Mouse (Mus musculus) liver, embryonic 12.5 days (tissue): ENCODE results near the gene Gm15319. TPM values are rescaled to one million over a fixed set of nuclear protein-coding genes. Genes with fewer than 3 reads are reported as not detected.
"Not testable (repeated sequence)": the region's sequence is repeated elsewhere in the genome, so short reads cannot be mapped to it uniquely, and the experiment has no call there.

Experiments
- ATAC-seq: fragments of 200-750 bp; cut with Nextera tagmentation; 2 replicates; pipeline ENCODE4 v1.8.0; 2017; ENCODE audit warnings: moderate number of reproducible peaks, mild to moderate bottlenecking, moderate library complexity
- H3K27ac ChIP-seq: fragments of 300-500 bp; sonication (generic); 2 replicates; pipeline ENCODE4 v1.5.1; 2016; ENCODE audit warnings: mild to moderate bottlenecking
- H3K27me3 ChIP-seq: fragments of 300-500 bp; sonication (generic); replicated peaks from 2 replicates; pipeline ENCODE4 v1.6.1; 2016; ENCODE audit warnings: mild to moderate bottlenecking, moderate library complexity
- H3K36me3 ChIP-seq: fragments of 300-500 bp; sonication (generic); 2 replicates; pipeline ENCODE4 v1.6.1; 2016; ENCODE audit warnings: mild to moderate bottlenecking, moderate library complexity
- H3K4me1 ChIP-seq: fragments of 300-500 bp; sonication (generic); 2 replicates; pipeline ENCODE4 v1.6.1; 2016
- H3K4me2 ChIP-seq: fragments of 300-500 bp; sonication (generic); 2 replicates; pipeline ENCODE4 v1.6.1; 2016; ENCODE audit warnings: mild to moderate bottlenecking, moderate library complexity
- H3K4me3 ChIP-seq: fragments of 300-500 bp; sonication (generic); 2 replicates; pipeline ENCODE4 v1.5.1; 2016; ENCODE audit warnings: mild to moderate bottlenecking, moderate library complexity
- H3K9ac ChIP-seq: fragments of 300-500 bp; sonication (generic); 2 replicates; pipeline ENCODE4 v1.6.1; 2016; ENCODE audit warnings: mild to moderate bottlenecking, moderate library complexity
- H3K9me3 ChIP-seq: fragments of 300-500 bp; sonication (generic); replicated peaks from 2 replicates; pipeline ENCODE4 v1.6.1; 2016; ENCODE audit warnings: mild to moderate bottlenecking, moderate library complexity
- WGBS: fragments of 180-500 bp; shearing (Covaris S2); methylation state at CpG from one replicate; pipeline ENCODE4 v1.1.7; 2016; ENCODE audit not compliant: insufficient replicate concordance; 5-methylcytosine and 5-hydroxymethylcytosine counted together
- polyA plus RNA-seq: library from polyadenylated mRNA; unstranded; fragments of >200 nt; fragmentation: Nextera tagmentation; extraction: Ambion mirVana; gene quantifications from 2 replicates; pipeline ENCODE4 v1.2.1, GENCODE M21; 2016

Gene Gm15319
- polyA plus RNA-seq, 1 experiment from 2014 or later = not detected

GRCm38 (mm10) chr8:20379650-20380436, 16.8 kb upstream of the Gm15319 start:
- no CpG with 5 or more reads among the region's 4 CpGs for WGBS
- H3K36me3 ChIP-seq, H3K4me1 ChIP-seq, H3K27ac ChIP-seq, H3K4me2 ChIP-seq, H3K27me3 ChIP-seq, H3K4me3 ChIP-seq, ATAC-seq, H3K9ac ChIP-seq, H3K9me3 ChIP-seq: not testable (repeated sequence)

- ATAC-seq = peak; percentile 70
- 63% methylated on average over 4 of the region's 8 CpGs for WGBS
- H3K9me3 ChIP-seq, H3K4me3 ChIP-seq, H3K4me2 ChIP-seq, H3K36me3 ChIP-seq, H3K27me3 ChIP-seq, H3K4me1 ChIP-seq, H3K27ac ChIP-seq, H3K9ac ChIP-seq: not testable (repeated sequence)
These were observed 16.0 kb upstream of the Gm15319 start for GRCm38 (mm10) chr8:20378786-20379649.

- H3K27me3 ChIP-seq, H3K4me3 ChIP-seq, ATAC-seq, H3K4me2 ChIP-seq, H3K36me3 ChIP-seq, H3K9me3 ChIP-seq, H3K27ac ChIP-seq, H3K4me1 ChIP-seq, H3K9ac ChIP-seq: not testable (repeated sequence)
- 62% methylated on average over 5 of the region's 8 CpGs for WGBS
These were observed 15.3 kb upstream of the Gm15319 start for GRCm38 (mm10) chr8:20378353-20378752.

GRCm38 (mm10) chr8:20375698-20376097, 12.7 kb upstream of the Gm15319 start:
- H3K4me1 ChIP-seq, H3K9ac ChIP-seq, H3K27ac ChIP-seq, H3K9me3 ChIP-seq, H3K36me3 ChIP-seq, H3K4me2 ChIP-seq, ATAC-seq, H3K27me3 ChIP-seq, H3K4me3 ChIP-seq: not testable (repeated sequence)
- WGBS = no CpG with 5 or more reads among the region's 3 CpGs

GRCm38 (mm10) chr8:20356386-20356785, 6.6 kb downstream of the Gm15319 start:
- not testable (repeated sequence) for H3K4me1 ChIP-seq, H3K9me3 ChIP-seq, H3K9ac ChIP-seq, H3K4me3 ChIP-seq, ATAC-seq, H3K27ac ChIP-seq, H3K4me2 ChIP-seq, H3K36me3 ChIP-seq, H3K27me3 ChIP-seq
- 71% methylated on average over 5 of the region's 5 CpGs for WGBS

- not testable (repeated sequence) for H3K9ac ChIP-seq, ATAC-seq, H3K27me3 ChIP-seq, H3K27ac ChIP-seq, H3K4me3 ChIP-seq, H3K4me1 ChIP-seq, H3K36me3 ChIP-seq, H3K4me2 ChIP-seq, H3K9me3 ChIP-seq
- 75% methylated on average over 2 of the region's 3 CpGs for WGBS
These were observed 9.4 kb downstream of the Gm15319 start for GRCm38 (mm10) chr8:20353579-20353978.

GRCm38 (mm10) chr8:20302759-20303158, 60.3 kb downstream of the Gm15319 start:
- not testable (repeated sequence) for ATAC-seq

GRCm38 (mm10) chr8:20300042-20300441, 63.0 kb downstream of the Gm15319 start:
- ATAC-seq, H3K4me3 ChIP-seq, H3K27ac ChIP-seq, H3K27me3 ChIP-seq, H3K9me3 ChIP-seq, H3K36me3 ChIP-seq, H3K9ac ChIP-seq, H3K4me2 ChIP-seq, H3K4me1 ChIP-seq: not testable (repeated sequence)
- 63% methylated on average over 4 of the region's 4 CpGs for whole genome bisulfite sequencing

More at GRCm38 (mm10) chr8:20302759-20303158, 60.3 kb downstream of the Gm15319 start:
- H3K4me1 ChIP-seq, H3K4me2 ChIP-seq, H3K27ac ChIP-seq, H3K36me3 ChIP-seq, H3K27me3 ChIP-seq, H3K9ac ChIP-seq, H3K4me3 ChIP-seq, H3K9me3 ChIP-seq: not testable (repeated sequence)
- WGBS = 81% methylated on average over 5 of the region's 6 CpGs

GRCm38 (mm10) chr8:20297939-20298505, 65.0 kb downstream of the Gm15319 start:
- H3K4me2 ChIP-seq = not testable (repeated sequence)
- 70% methylated on average over 13 of the region's 13 CpGs for WGBS

GRCm38 (mm10) chr8:20296803-20297702, 66.0 kb downstream of the Gm15319 start:
- not testable (repeated sequence) for H3K4me1 ChIP-seq, H3K36me3 ChIP-seq, H3K27me3 ChIP-seq, H3K9me3 ChIP-seq
- 9% methylated on average over 59 of the region's 73 CpGs for WGBS
- H3K4me2 ChIP-seq = peak overlapping the region; percentile 74
- peak overlapping the region; percentile 69 for H3K27ac ChIP-seq
- ATAC-seq = peak; percentile 100
- peak overlapping the region; percentile 70 for H3K4me3 ChIP-seq
- peak overlapping the region; percentile 84 for H3K9ac ChIP-seq

More at GRCm38 (mm10) chr8:20297939-20298505, 65.0 kb downstream of the Gm15319 start:
- H3K27me3 ChIP-seq, H3K4me1 ChIP-seq, H3K4me3 ChIP-seq, H3K27ac ChIP-seq, H3K36me3 ChIP-seq, ATAC-seq, H3K9me3 ChIP-seq, H3K9ac ChIP-seq: not testable (repeated sequence)

- H3K4me1 ChIP-seq, H3K4me3 ChIP-seq, H3K36me3 ChIP-seq, ATAC-seq, H3K27me3 ChIP-seq, H3K9me3 ChIP-seq, H3K9ac ChIP-seq, H3K4me2 ChIP-seq, H3K27ac ChIP-seq: not testable (repeated sequence)
- WGBS = 72% methylated on average over 3 of the region's 4 CpGs
These were observed 67.1 kb downstream of the Gm15319 start for GRCm38 (mm10) chr8:20295881-20296280.
